Mouse (Mus musculus) gastrocnemius, postnatal 10 days (tissue): ENCODE results near the gene Parvb. TPM values are rescaled to one million over a fixed set of nuclear protein-coding genes. Genes with fewer than 3 reads are reported as not detected.

Experiments used
- DNase-seq: peaks from one replicate; pipeline ENCODE4 v3.0.0; 2021; ENCODE audit warnings: mixed read lengths
- long read RNA-seq, 2 experiments: library from polyadenylated mRNA; stranded (forward); transcript quantifications; one replicate each; pipeline ENCODE4 v2.0.0; 2021
- total RNA-seq, 2 experiments: library from RNA; stranded (reverse); gene quantifications; 2 replicates each; pipeline ENCODE4 v1.2.3; 2021

Gene Parvb
- total RNA-seq: 10 to 100 TPM; 80.9 to 83.6 TPM
- long read RNA-seq, experiment 1, transcript Parvb-201 (13 exons, 3,784 nt): major isoform, 6 of 15 reads
- long read RNA-seq, experiment 1, partial matches to known transcripts: 0 of 15 reads
- long read RNA-seq, experiment 1, other reads (novel, unspliced or antisense): 9 of 15 reads
- long read RNA-seq, experiment 2, partial matches to known transcripts: 0 of 11 reads
- long read RNA-seq, experiment 2, other reads (novel, unspliced or antisense): 7 of 11 reads

DNA sequence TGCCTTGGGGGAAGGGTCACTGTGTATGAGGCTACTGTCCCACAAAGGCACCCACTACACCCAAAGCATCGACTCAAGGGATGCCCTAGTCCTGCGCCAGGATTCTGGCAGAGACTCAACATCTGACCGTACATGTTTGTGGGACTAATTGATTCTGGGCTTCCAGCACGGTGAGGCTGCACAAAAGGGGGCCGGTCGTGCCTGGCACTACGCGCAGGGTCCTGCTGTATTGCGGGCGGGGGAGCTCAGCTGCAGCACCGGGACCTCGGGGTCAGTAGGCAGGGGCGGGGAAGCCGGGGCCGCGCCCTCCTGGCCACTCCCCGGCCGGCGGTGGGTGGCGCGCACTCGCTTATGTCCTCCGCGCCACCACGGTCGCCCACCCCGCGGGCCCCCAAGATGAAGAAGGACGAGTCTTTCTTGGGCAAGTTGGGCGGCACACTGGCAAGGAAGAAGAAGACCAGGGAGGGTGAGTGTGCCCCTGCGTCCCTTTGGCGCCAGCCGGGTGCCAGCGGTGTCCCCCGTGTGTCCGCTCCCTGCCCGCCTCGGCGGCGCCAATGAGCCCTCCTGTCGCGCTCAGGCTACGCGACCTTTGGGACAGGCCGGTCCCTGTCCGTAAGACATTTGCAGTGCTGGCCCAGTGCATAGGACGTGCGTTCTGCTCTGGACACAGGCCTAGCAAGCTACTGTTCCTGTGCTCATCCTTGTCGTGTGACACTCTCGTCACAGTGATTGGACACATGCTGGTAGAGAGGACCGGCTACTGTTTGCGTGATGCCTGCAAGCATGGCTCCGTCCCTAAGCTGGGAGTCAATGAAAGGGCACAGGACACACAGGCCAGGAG, at the start of gene Parvb:
Parvb (plus strand) TSS at position 323 of the 841 bp plus-strand sequence.
- DNase-seq: peak; percentile 52

DNA sequence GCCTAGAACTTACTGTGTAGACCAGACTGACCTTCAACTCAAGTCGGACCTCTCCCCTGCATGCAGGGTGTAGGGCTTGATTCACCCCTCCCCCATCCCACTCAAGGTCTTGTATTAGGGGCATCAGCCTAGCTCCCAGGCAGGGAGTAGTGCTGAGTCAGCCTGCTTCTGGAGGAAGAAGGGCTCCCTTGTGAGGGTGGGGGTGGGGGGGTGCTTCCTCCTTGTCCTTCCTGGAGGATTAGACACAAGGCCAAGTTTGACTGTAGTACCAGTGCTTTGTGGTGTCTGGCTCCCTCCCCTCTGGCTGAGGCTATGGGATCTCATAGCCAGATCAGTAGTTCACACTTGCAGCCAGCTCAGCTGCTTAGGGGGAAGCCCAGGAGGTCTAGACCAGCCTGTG, 47.9 kb upstream of the Parvb start:
- no peak for DNase-seq

DNA sequence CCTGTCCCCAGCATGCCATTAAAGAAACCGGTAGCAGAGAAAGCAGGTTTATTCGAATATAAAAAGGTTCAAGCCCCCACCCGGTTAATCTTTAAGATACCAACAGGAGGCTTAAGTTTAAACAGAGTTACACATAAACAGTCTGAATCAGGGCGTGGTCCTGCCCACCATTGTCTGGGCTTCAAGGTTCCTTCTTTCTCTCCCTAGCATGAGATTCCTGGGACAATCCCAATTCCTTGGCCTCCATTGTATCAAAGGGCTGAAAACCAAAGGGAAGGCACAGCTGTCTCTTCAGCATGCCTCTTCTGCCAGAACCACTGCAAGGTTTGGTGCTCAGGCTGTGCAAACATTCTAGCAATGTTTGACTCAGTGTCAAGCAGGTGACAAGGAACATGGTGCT, 45.6 kb upstream of the Parvb start:
- no peak for DNase-seq

DNA sequence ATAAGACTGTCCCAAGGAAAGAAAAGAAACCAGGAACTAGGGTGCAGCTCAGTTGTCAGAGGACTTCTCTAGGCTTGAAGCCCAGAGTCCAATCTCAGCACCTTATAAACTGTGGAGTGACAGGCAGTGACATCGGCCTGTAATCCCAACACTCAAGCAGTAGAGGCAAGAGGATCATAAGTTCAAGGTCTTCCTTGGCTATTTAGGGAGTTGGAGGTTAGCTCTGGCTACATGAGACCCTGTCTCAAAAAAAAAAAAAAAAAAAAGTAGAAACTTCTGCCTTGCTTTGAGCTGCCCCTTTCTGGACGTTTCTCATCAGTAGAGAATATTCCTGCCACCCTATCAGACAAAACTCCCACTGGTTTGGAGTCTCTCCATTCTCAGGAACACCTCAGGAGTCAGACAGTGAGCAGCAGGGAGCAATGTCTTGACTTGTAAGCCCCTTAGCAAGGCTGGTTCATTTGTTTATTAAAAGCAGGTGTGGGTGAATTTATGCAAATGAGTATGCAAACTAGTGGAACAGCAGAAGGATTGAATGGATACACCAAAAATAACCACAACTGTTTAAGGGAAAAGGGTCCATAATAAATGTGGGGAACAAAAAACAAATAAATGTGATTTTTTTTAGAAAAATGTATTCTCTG, 42.8 kb upstream of the Parvb start:
- DNase-seq: no peak

DNA sequence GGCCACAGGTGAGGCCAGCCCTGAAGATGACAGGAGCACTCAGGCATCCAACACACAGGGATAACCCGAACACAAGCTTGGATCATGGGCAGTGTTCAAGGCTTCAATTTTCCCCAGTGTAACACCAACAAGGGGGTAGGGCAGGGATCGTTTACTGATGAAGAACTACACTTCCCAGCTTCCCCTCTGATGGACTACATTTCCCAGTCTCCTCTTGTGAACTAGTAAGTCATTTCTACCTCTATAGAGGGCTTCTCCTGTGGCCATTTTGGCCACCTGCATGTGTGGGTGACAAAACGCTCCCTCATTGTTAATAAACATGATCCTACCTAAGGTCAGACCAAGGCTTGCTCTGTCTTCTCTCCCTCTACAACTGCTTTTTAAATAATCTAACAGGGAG, 42.0 kb upstream of the Parvb start:
- DNase-seq: no peak

DNA sequence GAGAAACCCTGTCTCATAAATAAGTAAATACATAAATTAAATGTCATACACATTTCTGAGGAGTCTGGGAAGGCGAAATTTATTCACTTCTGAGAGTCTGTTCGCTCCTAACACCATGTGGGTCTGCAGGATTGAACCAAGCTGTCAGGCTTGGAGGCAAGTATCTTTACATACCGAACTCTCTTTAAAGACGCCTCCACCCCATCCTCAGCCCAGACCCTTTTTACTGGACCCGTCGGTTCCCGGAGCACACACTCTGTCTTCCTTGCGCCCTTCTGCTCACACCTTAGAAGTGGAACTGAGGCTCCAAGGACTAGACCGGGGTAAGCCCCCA, 40.2 kb upstream of the Parvb start:
- DNase-seq: no peak

DNA sequence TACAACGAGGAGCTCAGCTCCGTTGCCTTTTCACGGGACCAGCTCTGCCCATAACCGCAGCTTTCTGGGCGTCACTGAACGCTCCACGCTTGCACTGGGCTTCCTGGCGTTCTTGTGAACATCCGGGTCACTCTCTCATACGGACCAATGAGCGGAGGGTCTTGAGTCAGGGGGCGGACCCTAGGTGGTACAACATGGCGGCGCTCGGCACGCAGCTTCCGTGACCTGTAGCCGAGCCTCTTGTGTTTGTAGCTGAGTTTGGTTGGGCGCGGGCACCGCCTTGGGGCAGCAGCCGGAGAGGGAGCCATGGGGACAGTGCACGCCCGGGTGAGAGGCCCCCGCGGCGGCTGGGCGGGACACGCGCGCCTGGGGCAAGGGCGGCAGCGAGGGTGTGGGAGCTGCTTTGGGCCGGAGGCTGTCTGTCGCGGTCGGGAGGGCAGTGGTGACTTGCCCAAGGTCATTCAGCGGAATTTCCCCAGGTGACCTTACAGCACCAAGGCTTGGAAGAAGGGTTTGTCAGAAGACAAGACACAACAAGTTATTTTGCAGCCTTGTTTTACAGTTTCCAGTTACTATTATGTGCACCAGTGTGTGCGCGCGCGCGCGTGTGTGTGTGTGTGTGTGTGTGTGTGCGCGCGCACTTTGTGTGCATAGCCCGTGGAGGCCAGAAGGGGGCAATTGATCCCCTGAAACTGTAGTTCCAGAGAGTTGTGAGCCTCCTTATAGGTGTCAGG, 39.6 kb upstream of the Parvb start, which contains the start of gene Samm50:
Samm50 (plus strand) TSS at position 184 of the 734 bp plus-strand sequence.
- DNase-seq: peak; percentile 80

DNA sequence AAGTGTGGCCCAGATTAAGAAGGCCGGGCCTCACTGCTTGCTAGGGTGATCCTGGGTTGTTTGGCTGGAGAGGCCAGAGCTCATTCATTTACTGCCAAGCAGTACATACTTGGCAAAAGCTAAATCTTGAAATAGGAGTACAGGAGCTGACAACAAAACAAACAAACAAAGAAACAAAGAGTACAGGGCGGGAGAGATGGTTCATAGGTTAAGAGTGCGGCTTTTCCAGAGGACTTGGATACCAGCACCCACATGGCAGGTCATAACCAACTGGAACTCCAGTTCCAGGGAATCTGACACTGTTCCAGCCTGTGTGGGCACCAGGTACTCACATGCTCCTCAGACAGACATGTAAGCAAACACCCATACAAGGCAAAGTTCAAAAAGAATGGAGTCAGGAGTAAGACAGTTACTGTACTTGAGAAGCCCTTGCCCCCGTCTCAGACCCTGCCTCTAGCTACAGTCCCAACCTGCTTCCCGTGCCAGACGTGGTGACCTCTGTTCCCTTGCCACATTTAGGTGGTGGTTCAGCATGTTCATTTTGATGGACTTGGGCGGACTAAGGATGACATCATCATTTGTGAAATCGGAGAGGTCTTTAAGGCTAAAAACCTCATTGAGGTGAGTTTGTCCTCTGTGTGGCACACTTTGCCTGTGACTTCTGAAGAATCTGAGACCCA, 35.2 kb upstream of the Parvb start:
- DNase-seq: no peak

DNA sequence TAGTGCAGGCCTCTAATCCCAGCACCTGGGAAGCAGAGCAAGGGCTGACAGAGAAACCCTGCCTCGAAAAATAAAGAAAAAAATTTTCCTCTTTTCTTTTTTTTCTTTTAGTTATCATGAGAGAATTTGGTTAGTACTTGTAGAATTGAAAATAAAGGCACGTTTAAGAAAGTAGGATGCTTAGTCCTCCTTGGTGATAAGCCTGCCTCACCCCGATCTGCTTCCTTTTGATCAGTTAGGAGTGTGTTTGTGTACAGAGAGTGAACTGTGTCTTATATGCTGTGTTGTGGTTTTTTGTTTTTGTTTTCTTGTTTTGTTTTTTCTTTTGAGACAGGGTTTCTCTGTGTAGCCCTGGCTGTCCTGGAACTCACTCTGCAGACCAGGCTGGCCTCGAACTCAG, 24.5 kb upstream of the Parvb start:
- no peak for DNase-seq

DNA sequence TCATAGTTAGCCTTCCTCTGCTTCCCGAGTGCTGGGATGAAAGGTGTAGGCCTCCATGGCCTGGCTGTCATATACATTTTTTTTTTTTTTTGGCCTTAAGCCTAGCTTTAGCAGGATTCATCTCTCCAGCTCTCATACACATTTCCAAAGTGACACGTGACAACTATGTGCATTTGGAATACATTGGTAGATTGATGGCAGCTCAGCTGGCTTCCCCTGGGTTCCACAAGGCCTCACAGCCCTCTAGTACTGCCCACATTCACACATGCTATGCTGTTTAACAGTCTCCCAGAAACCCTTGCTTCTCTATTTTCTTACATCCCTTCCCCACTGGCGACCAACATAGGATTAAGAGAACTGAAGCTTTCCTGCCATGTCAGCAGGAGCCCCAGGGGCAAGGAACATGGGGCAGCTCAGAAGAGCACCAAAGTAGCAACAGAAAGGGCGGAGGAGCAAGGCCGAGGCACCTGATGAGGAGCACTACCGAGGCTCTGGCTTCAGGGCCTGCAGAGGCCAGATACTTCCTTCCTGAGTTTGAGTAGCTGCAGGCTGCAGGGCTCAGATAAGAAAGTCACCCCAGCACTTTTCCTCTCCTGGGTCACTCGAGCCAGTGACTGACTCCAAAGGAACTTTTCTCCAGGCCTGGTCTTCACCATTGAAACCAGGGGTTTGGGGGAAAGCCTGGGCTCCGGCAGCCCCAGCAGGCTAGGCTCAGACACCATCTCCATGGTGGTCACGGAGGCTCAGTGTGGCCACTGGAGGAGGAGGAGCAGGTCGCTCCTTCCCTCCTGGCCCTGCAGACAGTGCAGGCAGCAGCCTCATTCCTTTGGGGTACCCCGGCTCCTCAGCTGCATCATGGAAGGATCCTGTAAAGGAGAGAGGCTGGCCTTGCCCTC, 22.1 kb upstream of the Parvb start:
- no peak for DNase-seq

DNA sequence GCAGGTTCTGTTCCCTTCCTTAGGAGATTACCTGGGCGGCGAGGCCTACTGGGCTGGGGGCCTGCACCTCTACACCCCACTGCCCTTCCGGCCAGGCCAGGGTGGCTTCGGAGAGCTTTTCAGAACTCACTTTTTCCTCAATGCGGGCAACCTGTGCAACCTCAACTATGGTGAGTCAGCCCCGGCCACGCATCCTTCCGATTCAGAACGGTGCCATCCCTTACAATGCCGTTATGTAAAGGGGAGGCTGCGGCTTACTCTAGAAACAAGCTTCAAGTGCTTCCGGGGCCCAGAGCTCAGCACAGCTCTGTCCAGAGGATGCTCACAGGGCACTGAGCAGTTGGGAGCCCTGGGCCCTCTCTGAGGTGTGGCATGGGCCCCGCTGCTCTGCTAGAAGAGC, 21.4 kb upstream of the Parvb start:
- DNase-seq: no peak

DNA sequence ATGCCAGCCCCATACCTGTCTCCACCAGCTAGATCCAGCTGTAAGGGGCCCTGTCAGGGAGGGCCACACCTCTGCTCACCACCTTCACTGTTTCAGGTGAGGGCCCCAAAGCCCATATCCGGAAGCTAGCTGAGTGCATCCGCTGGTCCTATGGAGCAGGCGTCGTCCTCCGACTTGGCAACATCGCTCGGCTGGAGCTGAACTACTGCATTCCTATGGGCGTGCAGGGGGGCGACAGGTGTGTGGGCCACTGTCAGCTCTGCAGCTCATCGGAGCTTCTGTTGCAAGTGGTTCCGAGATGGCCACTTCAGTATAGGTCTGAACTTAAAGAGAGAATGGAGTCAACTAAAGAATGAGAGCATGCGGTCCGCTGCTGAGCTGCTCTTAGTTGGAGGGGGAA, 20.9 kb upstream of the Parvb start:
- no peak for DNase-seq

DNA sequence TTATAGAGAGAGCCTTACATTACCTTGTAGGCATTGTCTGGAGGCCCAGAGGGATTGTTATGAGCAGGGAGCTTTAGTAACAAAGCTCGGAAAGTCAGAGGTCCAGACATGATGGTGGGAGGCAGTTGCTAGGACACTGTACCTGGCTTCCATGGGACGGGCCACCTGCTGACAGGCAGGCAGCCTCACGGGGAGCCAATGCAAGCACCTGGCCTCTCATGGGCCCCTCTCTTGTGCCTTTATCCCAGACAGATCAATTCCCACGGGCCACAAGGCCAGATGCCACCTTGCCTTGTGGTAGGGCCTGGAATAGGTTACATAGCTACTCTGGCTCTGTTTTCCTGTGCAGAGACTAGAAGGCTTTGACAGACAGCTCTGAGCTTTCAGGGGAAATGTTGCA, 20.3 kb upstream of the Parvb start:
- DNase-seq: no peak

DNA sequence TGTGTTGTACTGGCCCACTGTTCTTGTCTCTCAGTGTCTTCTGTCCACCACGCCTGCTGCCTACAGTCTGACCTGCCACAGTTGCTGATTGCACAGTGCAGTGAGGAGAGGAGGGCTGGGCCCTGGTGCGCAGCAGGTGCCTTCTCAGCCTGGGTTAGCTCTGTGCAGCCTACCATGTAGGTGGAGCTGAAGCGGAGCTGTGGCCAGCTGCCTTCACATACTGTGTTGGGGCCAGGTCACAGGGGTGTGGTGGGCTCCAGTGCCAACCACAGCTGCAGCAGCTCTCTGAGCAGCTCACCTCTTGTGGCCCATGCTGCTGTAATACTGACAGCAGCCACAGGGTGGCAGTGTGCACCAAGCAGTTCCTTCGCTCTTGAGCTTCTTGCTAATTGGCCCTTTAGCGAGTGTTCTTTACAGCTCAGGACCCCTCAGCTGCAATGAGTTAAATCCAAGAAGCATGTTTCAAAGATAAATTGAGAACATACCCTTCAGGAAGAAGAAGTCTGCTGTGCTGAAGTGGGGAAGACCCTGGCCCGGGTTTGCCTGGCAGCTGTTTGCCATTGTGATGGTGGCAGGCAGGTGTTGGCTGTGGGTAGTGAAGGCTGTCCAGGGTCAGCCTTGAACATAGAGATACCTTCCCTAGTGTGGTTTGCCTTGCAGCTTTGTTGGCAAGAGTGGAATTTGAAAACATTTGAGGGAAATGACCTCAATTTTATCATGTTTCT, 19.6 kb upstream of the Parvb start:
- peak; percentile 91 for DNase-seq

DNA sequence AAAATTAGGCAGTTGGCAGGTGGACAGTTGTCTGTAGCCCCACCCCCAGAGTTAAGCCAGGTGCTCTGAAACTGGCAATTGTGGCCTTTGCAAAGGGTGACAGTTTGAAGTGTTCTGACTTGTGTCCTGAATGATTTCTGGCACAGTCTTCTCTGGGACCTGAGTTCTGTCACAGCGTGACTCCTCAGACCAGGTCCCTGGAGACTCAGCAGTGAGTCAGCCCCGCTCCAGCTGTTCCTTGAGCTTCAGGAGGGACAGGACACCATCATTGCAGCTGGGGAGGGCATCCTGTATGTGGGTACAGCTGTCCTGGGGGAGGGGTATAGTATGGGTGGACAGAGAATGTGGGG, 19.1 kb upstream of the Parvb start:
- DNase-seq: no peak

DNA sequence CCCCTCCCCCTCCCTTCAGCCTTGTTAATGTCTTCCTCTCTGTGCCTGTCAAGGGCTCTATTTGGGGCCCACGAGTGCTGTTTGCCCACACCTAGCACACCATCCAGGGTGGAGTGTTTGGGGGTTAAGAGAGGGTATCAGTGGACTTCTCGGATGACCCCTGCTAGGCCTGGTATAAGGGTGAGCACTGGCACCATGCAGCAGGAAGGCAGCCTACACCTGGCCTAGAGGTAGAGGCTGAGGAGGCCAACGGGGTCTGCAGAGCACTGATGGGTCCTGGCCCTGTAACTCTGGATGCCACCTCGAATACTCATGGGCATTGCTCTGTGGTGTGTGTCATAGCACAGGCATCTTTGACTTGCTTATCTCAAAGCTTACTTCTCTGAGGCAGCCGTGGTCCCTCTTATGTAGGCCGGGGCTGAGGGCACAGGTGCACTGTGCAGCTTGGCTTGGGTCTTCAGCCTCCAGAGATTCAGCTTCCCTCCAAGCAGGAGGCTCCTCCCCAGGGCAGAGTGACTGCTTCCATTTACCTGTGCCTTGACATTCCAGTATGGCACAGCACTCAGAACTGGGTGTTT, 18.6 kb upstream of the Parvb start:
- DNase-seq: no peak

DNA sequence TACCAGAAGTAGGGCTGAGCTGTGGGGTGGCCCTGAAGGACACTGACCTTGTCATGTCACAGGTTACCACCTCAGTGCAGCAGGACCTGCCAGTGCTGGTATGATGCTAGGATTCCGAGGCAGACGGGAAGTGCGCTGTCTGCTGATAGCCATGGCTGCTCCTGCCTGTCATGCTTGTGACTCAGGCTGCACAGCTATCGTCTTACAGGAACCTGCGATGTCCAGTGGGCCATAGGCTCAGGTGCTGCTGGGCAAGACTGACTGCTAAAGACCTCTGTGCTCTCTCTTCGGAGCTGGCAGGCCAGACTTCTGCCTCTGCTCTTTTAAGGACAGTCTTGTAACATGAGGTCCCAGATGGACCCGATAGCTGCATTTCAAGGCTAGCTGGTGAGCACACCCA, 17.4 kb upstream of the Parvb start:
- DNase-seq: no peak

DNA sequence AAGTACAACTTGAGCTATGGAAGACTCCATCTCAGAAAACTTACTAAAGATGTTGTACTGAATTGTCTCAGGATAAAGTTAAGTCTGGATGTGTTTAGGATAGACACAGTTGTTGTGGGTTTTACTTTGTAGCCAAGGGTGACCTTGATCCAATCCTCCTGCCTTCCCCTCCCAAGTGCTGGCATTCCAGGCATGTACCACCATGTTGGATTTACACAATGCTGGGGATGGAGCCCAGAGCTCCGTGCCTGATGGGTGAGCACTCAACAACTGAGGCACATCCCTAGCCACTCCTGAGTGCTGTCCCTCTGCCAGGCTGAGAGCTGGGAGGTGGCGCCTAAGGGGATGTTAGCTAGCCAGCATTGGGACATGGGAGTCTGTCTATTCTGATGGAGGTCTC, 16.6 kb upstream of the Parvb start:
- DNase-seq: no peak

DNA sequence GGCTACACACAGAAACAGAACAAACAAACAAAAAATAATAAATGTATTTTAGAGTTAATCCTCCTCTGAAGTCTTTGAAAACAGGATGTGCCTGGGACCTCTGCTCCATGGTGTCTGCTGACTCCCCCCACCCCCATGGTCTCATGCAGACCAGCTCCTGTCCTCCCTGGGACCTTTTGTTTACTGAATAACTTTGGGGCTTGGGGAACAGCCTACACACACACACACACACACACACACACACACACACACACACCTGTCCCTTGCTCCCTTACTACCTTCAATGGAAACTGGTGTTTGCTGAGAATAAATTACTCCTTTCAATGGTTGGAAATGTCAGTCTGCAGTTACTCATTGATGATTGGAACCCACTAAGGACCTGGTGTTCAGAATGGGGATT, 15.8 kb upstream of the Parvb start:
- no peak for DNase-seq

DNA sequence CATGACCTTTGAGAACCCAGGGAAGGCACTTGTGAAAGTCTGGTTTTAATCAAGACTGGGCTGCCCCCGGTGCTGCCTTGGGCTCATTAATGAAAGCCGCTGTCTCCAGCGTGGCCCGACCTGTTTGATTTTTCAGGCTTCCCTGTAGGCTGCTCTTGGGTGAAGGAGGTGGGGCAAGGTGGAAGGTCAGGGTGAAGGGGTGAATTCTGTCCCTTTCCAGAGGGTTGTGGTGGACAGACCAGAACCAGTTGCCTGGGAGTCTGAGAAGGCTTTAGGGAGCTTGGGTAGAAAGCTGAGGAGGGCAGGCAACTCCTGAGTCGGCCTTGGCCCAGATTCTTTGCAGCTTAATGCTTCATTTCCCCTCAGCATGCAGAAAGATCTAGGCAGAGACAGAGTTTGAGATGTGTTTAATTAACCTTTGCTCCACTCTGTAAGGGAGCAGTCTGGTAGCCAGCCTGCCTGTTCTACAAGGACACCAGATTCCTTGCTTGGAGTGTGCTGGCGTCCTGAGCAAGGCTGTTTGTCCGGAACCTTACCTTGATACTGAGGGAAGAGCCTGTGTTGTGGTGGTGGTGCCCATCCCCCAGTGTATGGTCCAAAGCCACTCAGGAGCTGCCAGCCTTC, 15.3 kb upstream of the Parvb start:
- DNase-seq: no peak
